Mouse (Mus musculus) liver, adult 2 months (tissue): ENCODE results near the gene Eef1a1.

Source experiments
- CTCF ChIP-seq: fragments of 200-500 bp; IDR thresholded peaks from 2 replicates; pipeline ENCODE4 v1.5.1; 2011; ENCODE audit warnings: low read depth, low read length, control low read depth
- POLR2A ChIP-seq: fragments of 200-500 bp; IDR thresholded peaks from 2 replicates; pipeline ENCODE4 v1.6.1; 2011; ENCODE audit warnings: low read length, control low read depth; ENCODE audit not compliant: insufficient read depth; ENCODE audit errors: extremely low read depth

DNA sequence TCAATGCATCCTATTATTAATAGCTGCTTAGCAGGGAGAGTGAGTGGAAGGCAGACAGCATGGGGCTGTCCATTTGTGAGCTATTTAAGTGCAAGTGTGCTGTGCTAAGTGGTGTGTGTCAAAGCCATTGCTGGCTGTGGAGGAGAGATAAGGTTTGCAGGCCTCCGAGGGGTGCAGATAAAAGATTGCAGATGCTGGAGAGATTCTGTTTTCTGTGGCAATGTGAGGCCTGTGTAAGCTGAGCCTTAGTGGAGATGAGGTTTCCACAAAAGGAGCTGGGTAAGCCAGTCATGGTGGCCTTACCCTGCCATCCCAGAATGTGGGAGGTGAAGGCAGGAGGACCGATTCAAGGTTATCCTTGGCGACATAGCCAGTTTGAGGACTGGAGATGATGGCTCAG, 27.2 kb upstream of the Eef1a1 start:
- TF ChIP-seq CTCF, result no peak
- TF ChIP-seq POLR2A, result no peak
